Mouse (Mus musculus) kidney, adult 11 months (tissue): ENCODE results near the gene Lamb1.

Experiments used
- DNase-seq: peaks from one replicate; pipeline ENCODE4 v3.0.0; 2022

The Lamb1 gene

DNA sequence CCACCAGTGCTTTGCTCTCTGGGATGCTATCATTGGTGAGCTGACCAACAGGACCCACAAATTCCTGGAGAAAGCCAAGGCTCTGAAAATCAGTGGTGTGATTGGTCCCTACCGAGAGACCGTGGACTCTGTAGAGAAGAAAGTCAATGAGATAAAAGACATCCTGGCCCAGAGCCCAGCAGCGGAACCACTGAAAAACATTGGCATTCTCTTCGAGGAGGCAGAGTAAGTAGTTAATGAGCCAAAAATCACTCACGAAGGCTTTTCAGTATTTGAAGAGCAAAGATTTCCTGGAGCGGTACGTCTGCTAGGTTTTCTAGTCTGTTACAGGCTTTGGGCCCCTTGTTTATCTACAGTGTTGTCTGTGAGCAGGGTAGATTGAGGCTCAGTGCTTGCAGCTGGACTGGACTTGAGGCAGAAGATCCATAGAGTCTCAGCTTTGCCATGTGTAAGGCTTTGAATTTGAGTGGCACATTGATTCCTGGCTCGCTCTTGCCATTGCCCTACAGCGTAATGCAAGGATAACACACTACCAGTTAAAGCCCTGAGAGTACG, 53.5 kb downstream of the Lamb1 start:
- no peak for DNase-seq

DNA sequence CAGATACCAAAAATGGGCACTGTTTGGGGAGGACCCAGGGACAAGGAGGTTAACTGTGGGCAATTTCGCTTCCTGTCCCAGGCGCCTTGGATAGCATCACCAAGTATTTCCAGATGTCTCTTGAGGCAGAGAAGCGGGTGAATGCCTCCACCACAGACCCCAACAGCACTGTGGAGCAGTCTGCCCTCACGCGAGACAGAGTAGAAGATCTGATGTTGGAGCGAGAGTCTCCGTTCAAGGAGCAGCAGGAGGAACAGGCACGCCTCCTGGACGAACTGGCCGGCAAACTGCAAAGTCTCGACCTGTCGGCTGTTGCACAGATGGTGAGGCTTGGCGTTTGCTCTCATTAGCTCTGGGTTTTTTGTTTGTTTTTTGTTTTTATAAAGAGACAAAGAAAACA, 55.8 kb downstream of the Lamb1 start:
- no peak for DNase-seq

DNA sequence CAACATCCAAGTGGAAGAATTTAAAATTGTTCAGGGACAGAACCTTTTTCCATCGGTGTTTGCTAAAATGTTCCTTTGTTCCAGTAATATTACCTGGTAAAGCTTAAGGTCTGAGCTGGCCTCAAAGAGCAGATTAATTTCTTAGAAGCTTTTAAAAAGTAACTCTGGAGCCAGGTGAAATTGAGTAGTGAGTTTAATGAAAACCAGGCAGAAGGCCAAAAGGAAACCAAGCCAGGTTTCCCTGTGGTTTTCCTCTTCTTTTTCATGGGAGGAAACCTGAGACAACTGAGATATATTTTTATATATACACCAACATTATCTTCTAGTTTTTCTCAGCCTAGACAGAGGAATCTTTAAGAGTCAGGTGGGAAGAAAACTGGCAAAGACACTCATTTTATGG, 56.5 kb downstream of the Lamb1 start:
- no peak for DNase-seq

DNA sequence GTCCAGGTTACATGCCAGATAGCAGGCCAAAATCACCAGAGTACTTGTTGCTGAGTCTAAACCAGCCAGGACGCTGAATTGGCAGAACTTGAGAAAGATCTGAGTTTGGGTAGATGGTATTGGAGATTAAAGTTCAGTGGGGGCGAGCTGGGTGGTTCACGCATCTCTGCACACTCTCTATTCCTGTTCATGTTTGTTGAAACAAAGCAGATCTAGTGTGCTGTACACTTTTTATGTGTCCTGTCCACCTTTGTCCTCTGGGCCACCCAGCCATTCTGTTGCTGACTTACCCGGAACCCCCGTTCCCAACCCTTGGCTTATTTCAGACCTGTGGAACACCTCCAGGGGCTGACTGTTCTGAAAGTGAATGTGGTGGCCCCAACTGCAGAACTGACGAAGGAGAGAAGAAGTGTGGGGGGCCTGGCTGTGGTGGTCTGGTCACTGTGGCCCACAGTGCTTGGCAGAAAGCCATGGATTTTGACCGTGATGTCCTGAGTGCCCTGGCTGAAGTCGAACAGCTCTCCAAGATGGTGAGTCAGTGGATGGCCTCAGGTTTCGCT, 58.2 kb downstream of the Lamb1 start:
- peak; percentile 30 for DNase-seq

DNA sequence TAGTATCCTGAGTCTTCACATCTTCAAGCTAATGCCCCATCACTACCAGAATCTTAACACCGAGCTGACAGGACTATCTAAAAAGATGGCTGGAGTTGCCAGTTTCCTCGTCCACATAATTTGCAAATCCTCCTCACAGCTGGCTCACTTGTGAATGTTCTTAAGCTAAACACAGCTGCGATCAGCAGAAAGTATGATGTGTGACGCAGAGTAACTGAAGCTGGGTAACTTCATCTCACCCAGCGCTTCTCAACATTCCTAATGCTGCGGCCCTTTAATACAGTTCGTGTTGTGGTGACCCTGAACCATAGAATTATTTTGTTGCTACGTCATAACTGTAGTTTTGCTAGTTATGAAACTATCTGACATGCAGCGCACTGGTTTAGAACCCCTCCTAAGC, 62.1 kb downstream of the Lamb1 start:
- no peak for DNase-seq

DNA sequence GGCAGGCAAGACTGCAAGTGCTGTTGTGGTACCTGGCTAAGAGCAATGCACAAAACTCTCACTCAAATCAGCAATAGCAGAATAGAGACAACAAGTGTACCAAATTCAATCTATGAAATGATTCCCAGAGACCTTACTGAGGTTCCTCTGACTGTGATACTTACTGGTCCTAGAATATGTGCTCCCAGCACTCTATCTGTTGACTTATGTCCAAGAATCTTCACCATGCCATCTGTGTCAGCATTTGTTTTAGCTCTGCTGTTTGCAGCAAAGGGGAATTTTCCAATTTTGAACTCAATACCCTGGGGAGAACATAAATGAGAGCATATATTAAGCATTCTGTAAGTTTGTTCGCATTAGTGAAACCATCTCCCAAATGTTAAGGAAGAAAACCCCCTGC, 68.2 kb downstream of the Lamb1 start:
- no peak for DNase-seq

DNA sequence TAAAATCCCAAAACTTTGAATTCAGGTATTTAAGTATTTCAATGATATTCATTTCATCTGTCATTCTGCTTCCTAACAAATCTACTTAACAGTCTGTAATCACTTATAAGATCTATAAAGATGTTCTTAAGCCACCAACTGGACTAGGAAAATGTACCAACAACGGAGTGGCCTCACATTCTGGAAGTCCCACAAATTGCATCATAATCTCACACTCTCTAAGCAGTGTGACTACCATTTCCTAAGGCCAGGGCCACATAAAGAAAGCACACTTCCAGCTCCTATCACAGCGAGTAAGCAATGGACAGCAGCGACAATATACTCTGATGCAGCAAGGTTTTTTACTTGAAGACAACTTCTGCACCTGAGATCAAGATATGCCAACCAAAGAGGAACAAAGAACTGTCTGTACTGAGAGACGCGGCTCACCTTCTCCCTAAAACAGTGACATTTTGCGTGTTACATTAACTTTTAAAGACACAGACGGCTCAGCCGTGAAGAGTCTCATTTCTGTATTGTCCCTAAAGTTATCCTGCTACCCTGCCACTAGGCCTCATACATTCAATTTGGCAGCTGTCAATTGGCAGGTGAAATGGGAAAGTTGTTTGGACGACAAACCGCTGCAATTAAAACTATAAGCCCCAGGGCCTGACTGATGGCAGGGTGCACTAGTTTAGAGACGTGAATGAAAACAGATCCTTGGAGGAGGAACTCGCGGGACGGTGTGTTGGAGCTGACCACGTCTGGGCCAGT, 85.3 kb downstream of the Lamb1 start:
- DNase-seq: no peak

DNA sequence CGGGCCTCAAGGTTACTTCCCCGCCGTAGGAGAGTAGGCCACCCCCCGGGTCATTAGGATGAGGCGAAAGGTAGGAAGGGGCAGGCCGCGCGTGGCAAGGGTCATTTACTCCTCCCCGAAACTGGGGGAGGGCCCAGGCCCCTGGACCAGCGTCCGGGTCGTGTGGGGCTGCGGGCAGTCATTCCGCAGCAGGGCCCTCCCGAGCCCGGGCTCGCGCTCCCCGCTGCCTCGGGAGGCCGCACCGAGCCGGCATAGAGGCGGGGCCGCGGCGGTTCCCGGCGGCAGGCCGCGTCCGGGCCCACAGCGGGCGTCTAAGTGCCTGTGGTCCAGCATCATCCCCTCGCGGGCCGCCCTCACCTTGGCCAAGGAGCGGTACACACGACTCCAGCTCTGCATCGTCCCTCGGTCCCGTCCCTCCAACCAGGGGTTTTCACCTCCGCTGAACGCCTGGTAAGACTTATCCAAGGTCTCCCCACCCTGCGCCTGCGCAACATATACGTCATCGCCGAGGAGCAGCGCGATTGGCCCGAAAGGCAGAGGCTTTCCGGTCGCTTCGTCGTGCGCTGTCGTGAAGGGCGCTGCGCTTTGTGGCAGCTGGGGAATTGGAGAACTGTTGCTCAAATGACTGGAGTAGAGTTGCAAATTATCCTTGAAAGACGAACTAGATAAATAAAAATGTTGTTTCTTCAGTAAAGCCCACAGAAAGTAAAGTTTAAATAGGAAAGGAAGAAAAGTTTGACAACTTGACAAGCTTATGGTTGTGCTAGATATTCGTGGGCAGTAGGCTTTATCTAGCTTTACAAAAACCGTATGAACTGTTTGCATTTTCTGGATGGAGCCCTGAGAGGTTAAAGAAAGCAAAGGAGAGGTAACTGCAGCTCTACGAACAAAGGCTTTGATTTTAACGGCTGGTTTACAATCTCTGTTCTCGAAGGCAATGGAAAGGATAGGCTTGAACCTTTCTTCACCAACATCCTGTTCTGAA, 86.2 kb downstream of the Lamb1 start, which contains the start of gene Dld:
Gene Dld (minus strand): TSS at position 510 of the 985 bp plus-strand sequence.
- peak; percentile 96 for DNase-seq

DNA sequence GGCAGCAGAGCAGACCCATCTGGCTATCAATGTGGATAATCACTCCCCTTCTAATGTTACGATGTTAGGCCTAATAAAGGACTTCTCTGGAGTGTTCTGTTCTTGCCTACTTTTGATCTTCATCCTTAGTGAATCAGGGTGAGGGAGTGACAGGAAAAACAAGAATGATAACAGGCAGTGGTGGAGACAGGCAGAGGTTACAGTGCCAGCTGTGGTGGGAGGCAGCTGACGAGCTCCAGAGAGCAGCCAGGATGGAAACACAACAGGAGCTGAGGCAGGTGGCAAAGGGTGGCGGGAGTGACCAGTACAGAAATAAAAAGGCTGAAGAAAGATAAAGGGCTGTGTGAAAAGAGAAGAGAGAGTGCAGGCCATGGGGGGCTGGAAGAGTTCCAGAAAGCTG, 101.4 kb downstream of the Lamb1 start:
- no peak for DNase-seq

DNA sequence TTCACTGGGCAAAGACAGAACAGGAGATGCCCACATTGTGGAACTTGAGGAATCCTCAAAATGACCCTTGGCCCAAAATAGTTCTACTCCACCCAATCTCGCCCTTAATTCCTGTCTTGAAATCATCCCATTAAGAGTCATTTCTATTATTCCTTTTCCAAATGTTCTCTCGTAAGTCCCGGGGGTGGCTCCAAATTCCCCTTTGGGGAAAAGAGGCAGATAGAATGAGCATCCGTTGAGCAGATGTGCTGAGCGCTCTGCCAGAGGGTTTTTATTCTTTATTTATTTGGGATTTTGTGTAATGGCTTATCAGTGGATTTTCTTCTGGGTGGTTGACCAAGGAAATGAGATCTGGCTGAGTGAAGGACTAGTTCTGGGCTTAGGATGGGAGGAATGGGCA, 102.7 kb downstream of the Lamb1 start:
- DNase-seq: no peak

DNA sequence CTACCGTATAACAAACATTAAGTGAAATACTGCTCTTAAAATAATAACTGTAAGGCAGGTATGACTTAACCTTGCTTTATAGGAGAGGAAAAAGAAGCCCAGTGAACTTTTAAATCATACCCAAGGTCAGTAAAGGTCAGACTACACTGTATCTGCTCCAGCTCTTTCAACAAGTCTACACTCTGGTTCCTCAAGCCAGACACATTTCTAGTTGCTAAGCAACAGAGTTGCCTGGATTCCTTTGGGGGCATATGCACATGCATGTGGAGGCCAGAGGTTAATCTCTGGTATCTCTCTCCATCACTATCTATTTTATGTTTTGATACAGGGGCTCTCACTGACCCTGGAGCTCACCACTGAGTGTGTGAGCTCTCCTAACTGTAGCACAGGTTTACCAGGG, 104.1 kb downstream of the Lamb1 start:
- DNase-seq: no peak

DNA sequence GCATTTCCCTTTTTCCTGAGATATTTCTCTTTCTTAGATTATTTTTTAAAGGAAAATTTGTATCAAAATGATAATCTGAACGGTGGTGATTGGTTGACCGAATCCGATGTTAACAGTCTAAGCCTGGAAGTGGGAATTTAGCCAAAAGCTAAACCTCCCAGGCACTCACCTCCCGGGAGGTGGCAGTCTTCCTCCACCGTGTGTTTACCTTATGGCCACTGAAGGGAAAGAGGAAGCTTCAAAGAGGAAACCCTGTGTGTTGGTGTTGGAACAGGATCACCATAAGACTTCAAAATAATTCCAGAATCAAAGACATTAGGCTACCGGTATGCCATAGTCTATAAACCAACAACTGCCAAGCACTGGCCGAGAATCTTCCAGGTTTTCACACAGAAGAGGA, 104.6 kb downstream of the Lamb1 start:
- DNase-seq: no peak

DNA sequence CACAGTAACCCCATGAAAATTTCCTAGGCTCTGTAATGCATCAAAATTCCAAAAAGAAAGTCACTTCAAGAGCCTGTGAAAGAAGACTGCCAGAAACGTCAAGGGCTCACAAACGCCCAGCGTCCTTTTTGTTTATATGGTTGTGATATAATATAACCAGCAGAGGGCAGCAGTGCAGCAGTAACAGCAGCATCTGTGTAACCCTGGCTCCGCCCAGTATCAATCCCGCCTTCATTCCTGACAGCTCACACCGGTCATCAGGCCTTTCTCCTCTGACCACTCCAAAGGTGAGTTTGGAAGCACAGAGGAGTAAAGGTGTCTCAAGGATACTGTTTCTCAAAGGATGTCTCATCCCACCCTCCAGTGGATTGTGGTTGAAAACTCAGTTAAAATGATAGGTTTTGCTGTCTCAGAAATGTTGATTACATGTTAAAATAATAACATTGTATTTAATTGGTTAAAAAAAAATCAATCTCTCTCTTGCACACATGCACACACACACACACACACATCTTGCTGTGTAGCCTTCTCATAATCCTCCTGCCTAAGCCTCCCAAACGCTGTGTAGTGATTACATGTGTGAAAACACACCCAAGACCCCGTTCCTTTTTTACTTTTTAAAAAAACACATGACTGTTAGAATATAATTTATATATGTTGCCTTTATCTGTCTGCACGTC, 109.7 kb downstream of the Lamb1 start:
- peak; percentile 69 for DNase-seq

DNA sequence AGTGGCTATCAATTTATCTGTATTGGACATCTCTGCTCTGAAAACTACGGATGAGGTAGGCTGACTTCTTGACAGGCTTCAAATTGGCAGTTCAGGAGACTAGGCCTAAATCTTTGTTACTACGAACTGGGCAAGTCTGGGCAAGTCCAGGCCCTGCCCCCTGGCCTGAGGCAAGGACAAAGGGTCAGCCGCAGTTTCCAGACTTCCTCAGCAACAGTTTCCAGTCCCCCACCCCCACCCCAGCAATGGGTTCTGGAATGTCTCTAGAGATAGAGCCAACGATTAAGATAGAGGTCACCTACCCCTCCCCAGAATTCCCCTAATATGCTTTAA, 110.2 kb downstream of the Lamb1 start:
- DNase-seq: no peak

DNA sequence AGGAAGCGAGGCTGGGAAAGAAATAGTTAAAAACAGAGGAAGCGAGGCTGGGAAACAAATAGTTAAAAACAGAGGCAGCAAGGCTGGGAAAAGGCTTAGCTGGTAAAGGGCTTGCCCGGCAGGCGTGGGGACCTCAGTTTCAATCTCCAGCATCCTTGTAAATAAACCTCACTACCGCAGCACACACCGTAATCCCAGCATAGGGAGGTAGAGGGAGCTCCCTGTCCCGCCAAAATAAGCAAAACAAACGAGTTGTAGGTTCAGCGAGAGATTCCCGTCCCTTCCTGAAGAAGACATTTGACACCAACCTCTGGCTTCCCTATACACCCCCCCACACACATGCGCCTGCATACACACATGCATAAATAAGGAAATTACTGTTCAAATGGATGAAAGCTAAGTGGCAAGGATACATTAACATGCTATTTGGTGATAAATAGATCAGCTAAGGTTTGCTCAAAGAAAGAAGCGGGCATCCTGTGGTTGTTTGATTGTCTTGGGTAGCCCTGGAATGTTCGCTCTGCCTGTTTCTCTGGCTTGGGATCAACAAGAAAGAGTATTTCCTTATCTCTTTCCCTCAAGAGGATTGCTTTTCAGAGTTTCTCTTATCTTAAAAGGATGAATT, 111.4 kb downstream of the Lamb1 start:
- DNase-seq: no peak

DNA sequence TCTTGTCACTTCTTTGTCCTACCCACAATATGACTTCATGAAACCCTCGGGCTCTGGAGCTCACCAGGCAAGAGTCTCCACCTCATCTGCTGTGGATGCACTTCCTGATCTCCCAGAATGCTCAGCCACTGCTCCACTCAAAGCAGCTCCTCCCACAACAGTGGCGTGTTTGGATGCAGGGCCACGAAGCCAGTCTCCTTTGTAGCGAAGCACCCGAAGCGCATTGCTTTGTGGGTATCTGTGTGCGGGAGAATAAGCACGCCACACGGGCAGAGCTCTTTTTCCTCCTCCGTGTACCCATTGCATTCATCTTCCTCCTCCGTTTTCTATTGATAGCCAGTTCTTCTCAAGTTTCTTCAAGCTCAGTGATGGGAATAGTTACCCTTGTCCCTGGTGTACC, 112.2 kb downstream of the Lamb1 start:
- no peak for DNase-seq
